In the genomic region with DNA sequence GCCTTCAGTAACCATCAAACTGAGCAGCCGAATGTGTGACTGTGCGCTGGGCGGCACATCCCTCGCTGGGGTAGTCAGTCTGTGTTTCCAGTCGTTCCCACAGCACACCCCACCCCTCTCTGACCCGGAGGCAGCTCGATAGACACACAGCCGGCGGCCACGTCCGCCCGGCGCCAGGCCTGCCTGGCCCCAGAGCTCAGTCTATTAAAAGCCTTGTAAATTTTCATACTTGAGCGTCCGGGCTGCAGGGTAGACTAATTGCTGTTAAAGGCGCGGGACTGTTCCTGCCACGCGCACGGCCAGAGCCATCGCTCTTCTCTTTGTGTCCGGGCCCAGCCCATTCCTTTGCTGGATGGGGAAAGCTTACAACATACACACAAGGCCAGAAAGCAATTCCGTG, we compare ENCODE assay signal across 9 mouse cellular contexts.
DNase-seq lines count a peak whose midpoint lies in the region; ATAC-seq and TF ChIP-seq lines count a peak whose summit lies in the region.
"Had no signal": no experiment of that assay in that cellular context is flagged by ENCODE, and none has a peak within 500 bp of the region (broad histone marks: within the 10 kb centered on the region; RNA-seq: fewer than 3 reads in every experiment).

No protein-coding gene starts in this region.

- peaks cover 3% of the 10 kb centered on the region; the same call in 1 of the 2 replicates for H3K27me3 ChIP-seq in heart, embryonic 13.5 days (replicated peaks)
- H3K27me3 ChIP-seq in kidney, embryonic 15.5 days: no peaks in the 10 kb centered on the region
- no peaks in the 10 kb centered on the region for H3K27me3 ChIP-seq in midbrain, embryonic 11.5 days (ENCODE audit: control insufficient read depth, insufficient read depth, low read length)
- H3K27me3 ChIP-seq in heart, adult 2 months (ENCODE audit: control insufficient read depth, insufficient read depth, low read length): no peaks in the 10 kb centered on the region

- H3K4me3 ChIP-seq in heart, embryonic 13.5 days: no peak overlapping the region
- no peak overlapping the region for H3K4me3 ChIP-seq in kidney, embryonic 15.5 days (replicated peaks)
- H3K4me3 ChIP-seq in midbrain, embryonic 11.5 days (ENCODE audit: low read depth, low read length): no peak overlapping the region
- H3K4me3 ChIP-seq in heart, adult 2 months: no peak overlapping the region

- H3K4me2 ChIP-seq in heart, embryonic 13.5 days: no peak overlapping the region
- H3K4me2 ChIP-seq in kidney, embryonic 15.5 days: no peak overlapping the region
- H3K4me2 ChIP-seq in midbrain, embryonic 11.5 days: no peak overlapping the region

- 0 out of 2 replicates have a peak overlapping the region, but pooled peaks have one; percentile 16 for H3K9ac ChIP-seq in heart, embryonic 13.5 days
- no peak overlapping the region for H3K9ac ChIP-seq in kidney, embryonic 15.5 days
- no peak overlapping the region for H3K9ac ChIP-seq in midbrain, embryonic 11.5 days (ENCODE audit: low read length)
- H3K9ac ChIP-seq in heart, adult 2 months (ENCODE audit: low read depth, low read length): no peak overlapping the region

- no peaks in the 10 kb centered on the region for H3K36me3 ChIP-seq in heart, embryonic 13.5 days
- no peaks in the 10 kb centered on the region for H3K36me3 ChIP-seq in kidney, embryonic 15.5 days
- H3K36me3 ChIP-seq in midbrain, embryonic 11.5 days (ENCODE audit: control insufficient read depth, insufficient read depth, low read length): no peaks in the 10 kb centered on the region
- no peaks in the 10 kb centered on the region for H3K36me3 ChIP-seq in heart, adult 2 months (ENCODE audit: control insufficient read depth, insufficient read depth, low read length)

- H3K27ac ChIP-seq in heart, embryonic 13.5 days (replicated peaks): no peak overlapping the region
- H3K27ac ChIP-seq in kidney, embryonic 15.5 days: peak overlapping the region; percentile 78
- H3K27ac ChIP-seq in midbrain, embryonic 11.5 days (ENCODE audit: low read depth, low read length): no peak overlapping the region
- no peak overlapping the region for H3K27ac ChIP-seq in heart, adult 2 months

- DNase-seq in heart, adult 11 months: no peak
- DNase-seq in ZHBTc4 (ENCODE audit: low read depth, low spot score): peak; percentile 40
- peak; percentile 80 for DNase-seq in midbrain, embryonic 11.5 days (ENCODE audit: low spot score, missing footprints)
- no peak for DNase-seq in left cerebral cortex, postnatal 36 days (ENCODE audit: low spot score in 2 of 2)
- no peak for DNase-seq in heart, adult 2 months
- no peak for DNase-seq in heart, adult 9 months (ENCODE audit: low spot score in 2 of 2)
- DNase-seq: cerebellum, adult 9-10 months had no signal

- H3K79me2 ChIP-seq in heart, adult 2 months (replicated peaks; ENCODE audit: control insufficient read depth, insufficient read depth, low read length): no peaks in the 10 kb centered on the region

- WGBS in heart, embryonic 13.5 days: 55% methylated on average over 23 of the region's 23 CpGs
- 35% methylated on average over 23 of the region's 23 CpGs for WGBS in kidney, embryonic 15.5 days
- WGBS in midbrain, embryonic 11.5 days: 72% methylated on average over 23 of the region's 23 CpGs
- WGBS in heart, adult 2 months: 66% methylated on average over 23 of the region's 23 CpGs

- no peak for ATAC-seq in heart, embryonic 13.5 days (ENCODE audit: extremely low read depth, insufficient number of reproducible peaks, low FRiP score, low TSS enrichment)
- ATAC-seq in kidney, embryonic 15.5 days (replicated peaks; ENCODE audit: low FRiP score): peak; percentile 73
- peak; percentile 57; the same call in 1 of the 2 replicates for ATAC-seq in midbrain, embryonic 11.5 days (ENCODE audit: low FRiP score)

- TF ChIP-seq EP300 in heart, adult 2 months (IDR thresholded peaks at IDR 0.05; ENCODE audit: insufficient read depth, low read depth, low read length): no peak

- intact Hi-C loops in left cerebral cortex, postnatal 36 days (cut with DNase I): no loop called here
- intact Hi-C loops in heart, adult 2 months (cut with DNase I): no loop called here

- TF ChIP-seq POLR2A in heart, adult 2 months (IDR thresholded peaks at IDR 0.05; ENCODE audit: insufficient read depth, low read depth, low read length): no peak

- no peaks in the 10 kb centered on the region for H3K9me3 ChIP-seq in heart, embryonic 13.5 days
- H3K9me3 ChIP-seq in kidney, embryonic 15.5 days (replicated peaks): no peaks in the 10 kb centered on the region
- no peaks in the 10 kb centered on the region for H3K9me3 ChIP-seq in midbrain, embryonic 11.5 days (ENCODE audit: control insufficient read depth, low read length)

- TF ChIP-seq CTCF in heart, adult 2 months (IDR thresholded peaks at IDR 0.05): no peak

- H3K4me1 ChIP-seq in heart, embryonic 13.5 days: 0 out of 2 replicates have a peak, but pooled peaks cover 5% of the 10 kb centered on the region
- peaks cover 19% of the 10 kb centered on the region for H3K4me1 ChIP-seq in kidney, embryonic 15.5 days
- H3K4me1 ChIP-seq in midbrain, embryonic 11.5 days (ENCODE audit: control insufficient read depth, insufficient read depth, low read length): no peaks in the 10 kb centered on the region
- no peaks in the 10 kb centered on the region for H3K4me1 ChIP-seq in heart, adult 2 months (ENCODE audit: control insufficient read depth, insufficient read depth, low read length)

Comparison
In these comparisons a context has a peak if more than half of its experiments do, and no peak if none do; other contexts are left out.
1. DNase-seq: peak in ZHBTc4 (single experiment) and midbrain, embryonic 11.5 days (single experiment); none in heart, adult 11 months (single experiment), left cerebral cortex, postnatal 36 days (0 of 2), heart, adult 2 months (0 of 2) and heart, adult 9 months (0 of 2).